Mouse (Mus musculus): ENCODE results near the gene Il21. TPM values are rescaled to one million over a fixed set of nuclear protein-coding genes. Genes with fewer than 3 reads are reported as not detected.

Il21 gene
- polyA plus RNA-seq (2015; fragmentation: Nextera tagmentation; extraction: Ambion mirVana) = not detected in 2 replicates

DNA sequence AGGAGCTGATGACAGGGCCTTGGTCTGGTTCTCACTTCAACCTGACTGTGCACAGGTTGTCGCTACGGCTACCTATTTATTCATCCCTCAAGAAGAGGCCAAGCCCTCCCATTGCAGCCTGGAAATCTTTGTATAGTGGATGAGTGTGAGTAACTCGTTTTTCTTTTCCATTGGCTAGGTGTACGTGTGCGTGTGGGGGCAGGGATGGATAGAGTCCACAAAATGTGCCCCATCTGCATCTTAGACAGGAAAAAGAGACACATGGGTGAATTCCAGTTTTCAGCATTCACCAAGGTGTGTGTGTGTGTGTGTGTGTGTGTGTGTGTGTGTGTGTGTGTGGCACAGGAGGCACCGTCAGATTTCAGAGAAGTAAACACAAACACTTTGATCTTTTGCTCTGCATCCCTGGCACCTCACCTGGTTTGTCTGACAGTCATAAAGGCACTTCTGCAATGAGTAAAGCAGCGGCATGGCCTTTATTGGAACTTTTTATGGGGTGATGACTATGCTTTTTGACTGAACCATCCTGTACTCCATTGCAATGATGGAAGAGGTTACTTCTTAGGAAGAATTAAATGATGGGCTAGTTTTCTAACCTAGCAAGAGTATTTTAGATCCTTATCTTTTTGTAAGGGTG, at the start of gene Il21:
Gene Il21 (minus strand): TSS at position 51 of the 637 bp plus-strand sequence.
- no peak for ATAC-seq
- Histone ChIP-seq H3K4me3 (ENCODE audit: low read depth, low read length) (no peak within 1 kb of the TSS), H3K36me3 (ENCODE audit: control insufficient read depth, insufficient read depth, low read length) (no peaks in the 10 kb centered on the region), H3K4me2 (ENCODE audit: low read length) (no peak within 1 kb of the TSS), H3K4me1 (ENCODE audit: control insufficient read depth, insufficient read depth, low read length) (0 out of 2 replicates have a peak, but pooled peaks cover 2% of the 10 kb centered on the region), H3K9ac (ENCODE audit: low read depth, low read length) (no peak within 1 kb of the TSS), H3K27me3 (ENCODE audit: control insufficient read depth, insufficient read depth, low read depth, low read length) (no peaks in the 10 kb centered on the region), H3K9me3 (replicated peaks; ENCODE audit: control insufficient read depth, low read length, poor library complexity, severe bottlenecking) (no peaks in the 10 kb centered on the region), H3K27ac (ENCODE audit: low read length) (no peak within 1 kb of the TSS)
- WGBS = 93% methylated on average over 7 of the region's 7 CpGs

DNA sequence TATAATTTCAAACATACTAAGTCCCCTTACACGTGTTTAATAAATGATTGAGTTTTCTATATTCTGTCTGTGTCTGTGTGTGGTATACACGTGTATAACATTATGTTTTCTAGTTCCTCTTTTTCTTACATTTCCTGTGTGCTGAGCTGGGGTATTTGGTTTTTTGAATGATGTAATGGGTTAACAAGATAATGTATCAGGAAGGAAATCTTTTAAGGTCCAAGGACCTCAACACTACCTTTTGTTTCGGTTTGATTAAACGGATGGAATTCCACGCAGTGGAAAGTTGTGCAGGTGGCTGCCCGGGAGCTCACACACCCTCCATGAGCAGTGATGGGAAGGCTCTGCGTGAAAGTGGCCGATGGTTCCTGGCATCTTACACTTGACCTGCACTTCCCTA, 48.4 kb upstream of the Il21 start:
- no peaks in the 10 kb centered on the region for H3K36me3 ChIP-seq (ENCODE audit: control insufficient read depth, insufficient read depth, low read length)
- no peaks in the 10 kb centered on the region for H3K9me3 ChIP-seq (replicated peaks; ENCODE audit: control insufficient read depth, low read length, poor library complexity, severe bottlenecking)
- no peak for ATAC-seq
- no peak overlapping the region for H3K4me2 ChIP-seq (ENCODE audit: low read length)
- 81% methylated on average over 8 of the region's 8 CpGs for WGBS
- H3K27me3 ChIP-seq (ENCODE audit: control insufficient read depth, insufficient read depth, low read depth, low read length) = no peaks in the 10 kb centered on the region
- no peak overlapping the region for H3K9ac ChIP-seq (ENCODE audit: low read depth, low read length)
- H3K4me3 ChIP-seq (ENCODE audit: low read depth, low read length) = no peak overlapping the region
- H3K27ac ChIP-seq (ENCODE audit: low read length) = no peak overlapping the region
- no peaks in the 10 kb centered on the region for H3K4me1 ChIP-seq (ENCODE audit: control insufficient read depth, insufficient read depth, low read length)

DNA sequence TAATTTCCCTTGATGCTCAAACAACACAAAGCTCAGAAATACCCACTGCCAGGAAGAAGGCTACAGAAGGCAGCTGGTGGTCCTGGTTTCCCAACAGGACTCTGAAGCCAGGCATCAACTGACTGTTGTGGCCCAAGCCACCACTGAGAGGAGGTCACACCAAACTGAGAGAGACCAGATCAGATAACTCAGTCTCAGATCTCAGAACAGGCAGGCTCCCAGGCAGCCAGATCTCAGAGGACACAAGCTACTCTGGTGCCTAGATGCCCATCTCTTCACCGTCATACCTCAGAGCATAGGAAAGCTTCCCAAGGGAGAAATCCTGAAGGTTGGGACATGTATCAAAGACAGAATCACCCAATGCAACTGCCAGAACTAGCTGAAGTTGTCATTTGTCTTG, 47.8 kb upstream of the Il21 start:
- ATAC-seq = no peak
- no peak overlapping the region for H3K4me3 ChIP-seq (ENCODE audit: low read depth, low read length)
- WGBS = 95% methylated on average over 1 of the region's 1 CpGs
- no peak overlapping the region for H3K27ac ChIP-seq (ENCODE audit: low read length)
- H3K9ac ChIP-seq (ENCODE audit: low read depth, low read length) = no peak overlapping the region
- H3K27me3 ChIP-seq (ENCODE audit: control insufficient read depth, insufficient read depth, low read depth, low read length) = no peaks in the 10 kb centered on the region
- H3K36me3 ChIP-seq (ENCODE audit: control insufficient read depth, insufficient read depth, low read length) = no peaks in the 10 kb centered on the region
- no peaks in the 10 kb centered on the region for H3K4me1 ChIP-seq (ENCODE audit: control insufficient read depth, insufficient read depth, low read length)
- no peaks in the 10 kb centered on the region for H3K9me3 ChIP-seq (replicated peaks; ENCODE audit: control insufficient read depth, low read length, poor library complexity, severe bottlenecking)
- H3K4me2 ChIP-seq (ENCODE audit: low read length) = no peak overlapping the region

DNA sequence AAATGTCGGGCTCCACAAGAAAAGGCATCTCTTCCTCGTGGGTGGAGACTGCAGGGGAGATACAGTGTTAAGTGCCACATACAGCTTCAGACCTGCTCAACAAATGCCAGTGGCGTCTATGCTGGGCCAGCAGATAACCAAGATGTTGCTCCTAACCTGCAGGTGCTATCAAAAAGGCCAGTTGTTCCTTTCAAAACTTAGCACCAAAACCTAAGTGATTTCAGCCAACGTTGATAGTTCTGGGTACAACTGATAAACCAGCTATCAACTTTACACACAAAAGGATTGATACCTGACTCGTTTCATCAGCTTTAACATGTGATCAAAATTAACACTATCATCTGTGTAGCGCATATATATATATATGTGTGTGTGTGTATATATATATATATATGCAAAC, 42.2 kb upstream of the Il21 start:
- ATAC-seq = no peak
- WGBS = 84% methylated on average over 6 of the region's 6 CpGs
- no peak overlapping the region for H3K9ac ChIP-seq (ENCODE audit: low read depth, low read length)
- no peaks in the 10 kb centered on the region for H3K36me3 ChIP-seq (ENCODE audit: control insufficient read depth, insufficient read depth, low read length)
- H3K27ac ChIP-seq (ENCODE audit: low read length) = no peak overlapping the region
- H3K4me1 ChIP-seq (ENCODE audit: control insufficient read depth, insufficient read depth, low read length) = no peaks in the 10 kb centered on the region
- no peaks in the 10 kb centered on the region for H3K27me3 ChIP-seq (ENCODE audit: control insufficient read depth, insufficient read depth, low read depth, low read length)
- H3K4me2 ChIP-seq (ENCODE audit: low read length) = no peak overlapping the region
- H3K9me3 ChIP-seq (replicated peaks; ENCODE audit: control insufficient read depth, low read length, poor library complexity, severe bottlenecking) = no peaks in the 10 kb centered on the region
- H3K4me3 ChIP-seq (ENCODE audit: low read depth, low read length) = no peak overlapping the region

DNA sequence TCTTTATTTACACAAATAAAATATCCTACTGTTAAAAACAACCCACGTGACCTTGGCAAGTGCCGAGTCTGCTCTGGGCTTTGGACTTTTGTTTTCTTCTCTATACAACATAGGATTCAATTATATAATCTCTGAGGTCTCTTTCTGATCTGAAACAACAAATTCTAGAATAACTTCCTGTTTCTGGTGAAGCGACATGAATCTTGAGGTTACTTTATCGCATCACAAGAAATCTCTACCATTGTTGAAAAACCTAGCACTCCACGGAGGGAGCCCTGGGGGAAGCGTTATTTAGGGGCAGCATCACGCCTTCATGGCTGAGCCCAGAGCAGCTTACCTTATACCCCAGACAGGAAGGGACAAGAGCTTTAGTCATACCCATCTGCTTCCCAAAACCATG, 40.7 kb upstream of the Il21 start:
- Histone ChIP-seq H3K9me3 (replicated peaks; ENCODE audit: control insufficient read depth, low read length, poor library complexity, severe bottlenecking) (no peaks in the 10 kb centered on the region), H3K27ac (ENCODE audit: low read length) (no peak overlapping the region), H3K4me3 (ENCODE audit: low read depth, low read length) (no peak overlapping the region), H3K27me3 (ENCODE audit: control insufficient read depth, insufficient read depth, low read depth, low read length) (no peaks in the 10 kb centered on the region), H3K36me3 (ENCODE audit: control insufficient read depth, insufficient read depth, low read length) (no peaks in the 10 kb centered on the region), H3K9ac (ENCODE audit: low read depth, low read length) (no peak overlapping the region), H3K4me2 (ENCODE audit: low read length) (no peak overlapping the region), H3K4me1 (ENCODE audit: control insufficient read depth, insufficient read depth, low read length) (no peaks in the 10 kb centered on the region)
- ATAC-seq = no peak
- 90% methylated on average over 7 of the region's 7 CpGs for WGBS

DNA sequence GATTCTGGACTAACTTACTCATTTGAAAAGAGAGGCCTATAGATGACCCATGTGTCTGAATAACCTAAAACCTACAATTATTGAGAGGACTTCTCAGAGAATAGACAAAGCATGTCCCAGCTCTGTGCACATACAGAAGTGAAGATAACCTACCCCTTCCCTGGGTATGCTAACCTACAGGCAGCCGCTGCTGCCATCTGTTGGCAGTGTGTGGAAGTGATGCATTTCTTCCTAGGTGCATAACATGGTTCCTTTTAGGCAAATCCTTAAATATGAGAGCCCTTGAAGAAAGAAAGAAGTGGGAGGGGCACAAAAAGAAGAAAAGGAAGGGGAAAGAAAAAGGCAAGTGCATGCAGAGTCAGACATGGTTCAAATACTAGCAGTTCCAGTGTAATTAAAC, 38.8 kb upstream of the Il21 start:
- no peak for ATAC-seq
- Histone ChIP-seq H3K4me3 (ENCODE audit: low read depth, low read length) (no peak overlapping the region), H3K9ac (ENCODE audit: low read depth, low read length) (no peak overlapping the region), H3K27me3 (ENCODE audit: control insufficient read depth, insufficient read depth, low read depth, low read length) (no peaks in the 10 kb centered on the region), H3K4me1 (ENCODE audit: control insufficient read depth, insufficient read depth, low read length) (no peaks in the 10 kb centered on the region), H3K36me3 (ENCODE audit: control insufficient read depth, insufficient read depth, low read length) (no peaks in the 10 kb centered on the region), H3K27ac (ENCODE audit: low read length) (no peak overlapping the region), H3K4me2 (ENCODE audit: low read length) (no peak overlapping the region), H3K9me3 (replicated peaks; ENCODE audit: control insufficient read depth, low read length, poor library complexity, severe bottlenecking) (no peaks in the 10 kb centered on the region)
- 16% methylated on average over 1 of the region's 1 CpGs for WGBS

DNA sequence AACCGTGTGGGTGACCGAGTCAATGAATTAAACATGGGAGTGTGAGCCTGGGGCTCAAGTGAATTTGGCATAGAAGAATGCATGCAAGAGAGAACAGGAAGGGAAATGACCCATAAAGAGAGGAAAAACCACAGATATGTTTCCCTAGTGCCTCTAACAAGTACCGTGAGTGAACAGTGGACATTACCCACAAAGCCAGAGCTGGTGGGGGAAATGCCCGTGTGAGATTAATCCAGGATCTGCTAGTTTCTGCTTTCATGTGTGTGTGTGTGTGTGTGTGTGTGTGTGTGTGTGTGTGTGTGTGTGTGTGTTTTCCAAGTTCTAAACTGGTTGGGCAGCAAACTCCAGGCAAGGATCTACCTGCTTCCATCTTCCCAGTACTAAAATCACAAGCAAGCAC, 37.5 kb upstream of the Il21 start:
- Histone ChIP-seq H3K9me3 (replicated peaks; ENCODE audit: control insufficient read depth, low read length, poor library complexity, severe bottlenecking) (no peaks in the 10 kb centered on the region), H3K27me3 (ENCODE audit: control insufficient read depth, insufficient read depth, low read depth, low read length) (no peaks in the 10 kb centered on the region), H3K4me1 (ENCODE audit: control insufficient read depth, insufficient read depth, low read length) (no peaks in the 10 kb centered on the region), H3K36me3 (ENCODE audit: control insufficient read depth, insufficient read depth, low read length) (no peaks in the 10 kb centered on the region), H3K9ac (ENCODE audit: low read depth, low read length) (no peak overlapping the region), H3K4me3 (ENCODE audit: low read depth, low read length) (no peak overlapping the region), H3K27ac (ENCODE audit: low read length) (no peak overlapping the region), H3K4me2 (ENCODE audit: low read length) (no peak overlapping the region)
- WGBS = 88% methylated on average over 4 of the region's 4 CpGs
- no peak for ATAC-seq

DNA sequence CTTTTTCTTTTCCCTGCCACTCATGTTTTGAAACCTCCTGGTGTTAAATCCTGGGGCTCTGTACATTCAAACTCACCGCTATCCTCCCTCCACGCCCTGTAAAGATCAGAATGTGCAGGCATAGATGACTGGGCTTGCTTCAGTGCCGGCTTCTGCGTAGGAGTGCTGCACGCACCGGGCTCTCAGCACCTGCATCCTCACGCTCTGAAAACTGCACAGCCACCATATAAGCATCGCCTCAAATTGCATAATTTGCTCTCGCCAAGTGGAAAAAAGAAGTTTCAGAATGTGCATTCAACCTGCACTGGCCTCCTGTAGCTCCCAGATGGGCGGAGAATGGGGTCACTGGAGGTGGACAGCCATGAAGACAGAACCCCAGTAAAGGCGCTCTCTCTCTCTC, 35.9 kb upstream of the Il21 start:
- ATAC-seq = no peak
- no peak overlapping the region for H3K27ac ChIP-seq (ENCODE audit: low read length)
- H3K4me1 ChIP-seq (ENCODE audit: control insufficient read depth, insufficient read depth, low read length) = no peaks in the 10 kb centered on the region
- no peaks in the 10 kb centered on the region for H3K9me3 ChIP-seq (replicated peaks; ENCODE audit: control insufficient read depth, low read length, poor library complexity, severe bottlenecking)
- 75% methylated on average over 11 of the region's 11 CpGs for WGBS
- no peaks in the 10 kb centered on the region for H3K36me3 ChIP-seq (ENCODE audit: control insufficient read depth, insufficient read depth, low read length)
- no peaks in the 10 kb centered on the region for H3K27me3 ChIP-seq (ENCODE audit: control insufficient read depth, insufficient read depth, low read depth, low read length)
- no peak overlapping the region for H3K4me3 ChIP-seq (ENCODE audit: low read depth, low read length)
- H3K4me2 ChIP-seq (ENCODE audit: low read length) = no peak overlapping the region
- H3K9ac ChIP-seq (ENCODE audit: low read depth, low read length) = no peak overlapping the region

DNA sequence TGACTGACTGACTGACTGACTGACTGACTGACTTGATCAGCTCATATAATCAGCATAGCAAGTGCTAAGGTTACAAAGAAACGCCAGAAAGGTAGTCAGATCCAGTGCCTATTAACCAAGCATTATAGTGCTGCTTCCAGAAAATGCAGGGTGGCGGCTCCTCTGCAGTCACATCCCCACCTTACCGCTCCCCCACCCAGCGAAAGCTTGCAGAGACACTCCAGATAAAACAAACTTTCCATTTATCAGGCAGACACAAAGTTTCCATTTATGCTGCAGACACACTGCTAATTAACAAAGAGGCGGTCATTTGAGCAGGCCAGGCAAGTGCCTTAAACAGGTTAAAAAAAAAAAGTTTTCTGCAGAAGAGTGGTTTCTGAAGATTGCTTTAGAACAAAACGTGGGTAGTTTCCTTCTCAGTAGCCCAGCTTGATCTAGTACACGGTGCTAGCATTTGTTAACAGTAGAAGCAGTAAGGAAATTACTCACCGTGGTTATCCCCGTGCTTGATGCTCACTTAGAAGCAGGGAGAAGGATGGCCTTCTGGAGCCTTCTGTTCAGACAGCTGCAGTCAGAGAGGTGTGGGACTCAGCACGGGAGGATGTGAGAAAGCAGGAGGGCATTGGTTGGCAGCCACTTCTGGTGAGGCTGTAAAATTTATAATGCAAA, 27.0 kb upstream of the Il21 start:
- Histone ChIP-seq H3K9me3 (replicated peaks; ENCODE audit: control insufficient read depth, low read length, poor library complexity, severe bottlenecking) (no peaks in the 10 kb centered on the region), H3K9ac (ENCODE audit: low read depth, low read length) (no peak overlapping the region), H3K27me3 (ENCODE audit: control insufficient read depth, insufficient read depth, low read depth, low read length) (no peaks in the 10 kb centered on the region), H3K4me1 (ENCODE audit: control insufficient read depth, insufficient read depth, low read length) (no peaks in the 10 kb centered on the region), H3K4me3 (ENCODE audit: low read depth, low read length) (no peak overlapping the region), H3K36me3 (ENCODE audit: control insufficient read depth, insufficient read depth, low read length) (no peaks in the 10 kb centered on the region), H3K27ac (ENCODE audit: low read length) (no peak overlapping the region), H3K4me2 (ENCODE audit: low read length) (no peak overlapping the region)
- WGBS = 76% methylated on average over 10 of the region's 10 CpGs
- no peak for ATAC-seq

Measured in midbrain, embryonic 16.5 days (tissue).